Mouse (Mus musculus) limb, embryonic 13.5 days (tissue): ENCODE measurements at regions not wholly inside any gene's neighbourhood (a gene's known extent, or its start where the extent isn't known, plus 50 kb on each side); places are given as distances from the start of the nearest gene placed in this dataset.

Experiments
- ATAC-seq: fragments of 200-750 bp; cut with Nextera tagmentation; 2 replicates; pipeline ENCODE4 v1.8.0; 2017; ENCODE audit warnings: low read depth, moderate number of reproducible peaks, moderate TSS enrichment; ENCODE audit not compliant: low FRiP score
- H3K27ac ChIP-seq: fragments of 300-500 bp; sonication (generic); 2 replicates; pipeline ENCODE4 v1.5.1; 2015; ENCODE audit warnings: inconsistent platforms, mild to moderate bottlenecking, moderate library complexity
- H3K27me3 ChIP-seq: fragments of 300-500 bp; sonication (generic); 2 replicates; pipeline ENCODE4 v1.6.1; 2015; ENCODE audit warnings: mild to moderate bottlenecking, inconsistent platforms
- H3K36me3 ChIP-seq: fragments of 300-500 bp; sonication (generic); 2 replicates; pipeline ENCODE4 v1.6.1; 2015; ENCODE audit warnings: inconsistent platforms, mild to moderate bottlenecking, moderate library complexity
- H3K4me1 ChIP-seq: fragments of 300-500 bp; sonication (generic); 2 replicates; pipeline ENCODE4 v1.6.1; 2015; ENCODE audit warnings: inconsistent platforms
- H3K4me2 ChIP-seq: fragments of 300-500 bp; sonication (generic); replicated peaks from 2 replicates; pipeline ENCODE4 v1.6.1; 2015; ENCODE audit warnings: inconsistent platforms, mild to moderate bottlenecking, moderate library complexity
- H3K4me3 ChIP-seq: fragments of 300-500 bp; sonication (generic); 2 replicates; pipeline ENCODE4 v1.5.1; 2015; ENCODE audit warnings: moderate library complexity, mild to moderate bottlenecking, inconsistent platforms
- H3K9ac ChIP-seq: fragments of 300-500 bp; sonication (generic); 2 replicates; pipeline ENCODE4 v1.6.1; 2015; ENCODE audit warnings: mild to moderate bottlenecking, inconsistent platforms
- H3K9me3 ChIP-seq: fragments of 300-500 bp; sonication (generic); 2 replicates; pipeline ENCODE4 v1.6.1; 2016; ENCODE audit warnings: inconsistent platforms
- WGBS: fragments of 180-500 bp; shearing (Covaris S2); methylation state at CpG from one replicate; pipeline ENCODE4 v1.1.7; 2015; 5-methylcytosine and 5-hydroxymethylcytosine counted together

GRCm38 (mm10) chr14:105773674-105774073 is 122.9 kb downstream of the Spry2 start:
- no peak for ATAC-seq
- Histone ChIP-seq H3K4me3 (no peak overlapping the region), H3K9ac (no peak overlapping the region), H3K27ac (no peak overlapping the region), H3K27me3 (no peaks in the 10 kb centered on the region), H3K9me3 (no peaks in the 10 kb centered on the region), H3K4me1 (no peaks in the 10 kb centered on the region), H3K4me2 (no peak overlapping the region), H3K36me3 (no peaks in the 10 kb centered on the region)
- WGBS, result 92% methylated on average over 12 of the region's 12 CpGs

- Histone ChIP-seq H3K4me1 (no peaks in the 10 kb centered on the region), H3K27me3 (no peaks in the 10 kb centered on the region), H3K36me3 (no peaks in the 10 kb centered on the region), H3K4me3 (no peak overlapping the region), H3K9me3 (no peaks in the 10 kb centered on the region), H3K27ac (no peak overlapping the region), H3K4me2 (no peak overlapping the region), H3K9ac (no peak overlapping the region)
- WGBS, result 64% methylated on average over 4 of the region's 4 CpGs
- no peak for ATAC-seq
These were observed 129.5 kb downstream of the Spry2 start for GRCm38 (mm10) chr14:105767100-105767499.

GRCm38 (mm10) chr14:105752509-105753375 is 143.9 kb downstream of the Spry2 start:
- Histone ChIP-seq H3K27ac (no peak overlapping the region), H3K4me3 (no peak overlapping the region), H3K9ac (no peak overlapping the region), H3K4me1 (no peaks in the 10 kb centered on the region), H3K27me3 (no peaks in the 10 kb centered on the region), H3K4me2 (no peak overlapping the region), H3K9me3 (0 out of 2 replicates have a peak, but pooled peaks cover 3% of the 10 kb centered on the region), H3K36me3 (no peaks in the 10 kb centered on the region)
- ATAC-seq, result peak; percentile 51; the same call in 1 of the 2 replicates
- 50% methylated on average over 4 of the region's 4 CpGs for WGBS

- 0 out of 2 replicates have a peak, but pooled peaks cover 3% of the 10 kb centered on the region for H3K9me3 ChIP-seq
- WGBS, result 95% methylated on average over 7 of the region's 7 CpGs
- no peak for ATAC-seq
These were observed 144.9 kb downstream of the Spry2 start for GRCm38 (mm10) chr14:105751762-105752161.

DNA sequence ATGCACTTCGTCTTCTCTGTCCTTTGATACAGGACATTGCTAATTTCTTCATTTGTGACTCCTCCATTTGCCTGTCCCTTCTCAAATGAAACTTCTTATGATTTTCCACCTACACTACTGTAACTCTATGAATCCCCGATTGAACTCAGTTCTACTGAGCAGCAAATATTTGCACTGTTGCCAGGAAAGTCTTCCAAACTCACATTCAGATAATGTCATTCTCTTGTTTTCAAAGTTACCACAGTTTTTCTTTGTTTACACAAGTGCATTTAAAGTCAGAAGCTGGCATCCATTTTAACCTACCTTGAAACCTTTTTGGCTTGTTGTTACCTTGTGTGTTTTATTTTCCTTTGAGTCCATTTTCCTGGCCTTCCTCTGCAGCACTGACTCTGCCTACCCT is 152.0 kb downstream of the Spry2 start:
- no peak overlapping the region for H3K4me3 ChIP-seq
- no peak overlapping the region for H3K4me2 ChIP-seq
- peaks cover 15% of the 10 kb centered on the region for H3K4me1 ChIP-seq
- ATAC-seq, result no peak
- 79% methylated on average over 2 of the region's 2 CpGs for WGBS
- H3K9me3 ChIP-seq, result no peaks in the 10 kb centered on the region
- H3K36me3 ChIP-seq, result no peaks in the 10 kb centered on the region
- H3K9ac ChIP-seq, result no peak overlapping the region
- H3K27me3 ChIP-seq, result no peaks in the 10 kb centered on the region
- H3K27ac ChIP-seq, result no peak overlapping the region

More at GRCm38 (mm10) chr14:105751762-105752161, 144.9 kb downstream of the Spry2 start:
- H3K4me2 ChIP-seq, result no peak overlapping the region
- H3K27me3 ChIP-seq, result no peaks in the 10 kb centered on the region
- H3K4me1 ChIP-seq, result no peaks in the 10 kb centered on the region
- no peak overlapping the region for H3K27ac ChIP-seq
- no peaks in the 10 kb centered on the region for H3K36me3 ChIP-seq
- no peak overlapping the region for H3K9ac ChIP-seq
- H3K4me3 ChIP-seq, result no peak overlapping the region

GRCm38 (mm10) chr14:105744125-105744524 is 152.5 kb downstream of the Spry2 start:
- Histone ChIP-seq H3K4me2 (no peak overlapping the region), H3K4me3 (no peak overlapping the region), H3K4me1 (peaks cover 15% of the 10 kb centered on the region), H3K27ac (no peak overlapping the region), H3K9ac (no peak overlapping the region), H3K27me3 (no peaks in the 10 kb centered on the region), H3K36me3 (no peaks in the 10 kb centered on the region), H3K9me3 (no peaks in the 10 kb centered on the region)
- ATAC-seq, result no peak; the same call in 1 of the 2 replicates
- WGBS, result 54% methylated on average over 3 of the region's 3 CpGs

GRCm38 (mm10) chr14:105740889-105741288 is 155.7 kb downstream of the Spry2 start:
- Histone ChIP-seq H3K4me3 (no peak overlapping the region), H3K4me2 (no peak overlapping the region), H3K36me3 (no peaks in the 10 kb centered on the region), H3K9me3 (no peaks in the 10 kb centered on the region), H3K9ac (no peak overlapping the region), H3K27me3 (no peaks in the 10 kb centered on the region), H3K27ac (no peak overlapping the region), H3K4me1 (peaks cover 23% of the 10 kb centered on the region)
- 58% methylated on average over 11 of the region's 11 CpGs for WGBS
- ATAC-seq, result peak; percentile 62; the same call in 1 of the 2 replicates

GRCm38 (mm10) chr14:105738568-105738967 is 158.1 kb downstream of the Spry2 start:
- H3K4me3 ChIP-seq, result no peak overlapping the region
- 69% methylated on average over 5 of the region's 5 CpGs for WGBS
- H3K27ac ChIP-seq, result no peak overlapping the region
- peaks cover 36% of the 10 kb centered on the region for H3K4me1 ChIP-seq
- H3K4me2 ChIP-seq, result no peak overlapping the region
- no peaks in the 10 kb centered on the region for H3K36me3 ChIP-seq
- no peaks in the 10 kb centered on the region for H3K9me3 ChIP-seq
- no peak for ATAC-seq
- H3K9ac ChIP-seq, result no peak overlapping the region
- H3K27me3 ChIP-seq, result no peaks in the 10 kb centered on the region

DNA sequence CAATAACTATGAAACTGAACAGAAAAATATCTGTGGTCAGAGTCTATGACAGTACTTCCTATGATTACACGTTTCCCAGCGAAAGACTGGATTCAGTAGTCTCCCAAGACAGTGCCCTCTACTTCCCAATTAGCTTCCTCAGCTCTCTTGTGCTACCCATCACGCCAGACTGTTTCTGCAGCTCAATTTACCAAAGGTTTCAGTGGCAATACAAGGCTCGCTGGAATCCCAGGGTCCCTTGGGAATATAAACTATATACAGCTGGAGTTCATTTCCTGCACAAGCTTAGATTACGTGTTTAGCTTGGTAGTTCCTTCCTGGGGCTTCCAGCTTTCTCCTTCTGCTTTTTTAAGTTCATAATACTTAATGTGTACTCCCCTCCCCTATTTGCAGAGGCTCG is 160.3 kb downstream of the Spry2 start:
- ATAC-seq, result no peak
- Histone ChIP-seq H3K4me2 (peak overlapping the region; percentile 37; the same call in 1 of the 2 replicates), H3K9me3 (no peaks in the 10 kb centered on the region), H3K27me3 (no peaks in the 10 kb centered on the region), H3K36me3 (no peaks in the 10 kb centered on the region), H3K9ac (no peak overlapping the region), H3K4me3 (no peak overlapping the region), H3K4me1 (peaks cover 48% of the 10 kb centered on the region), H3K27ac (no peak overlapping the region)
- WGBS, result 9% methylated on average over 6 of the region's 6 CpGs

DNA sequence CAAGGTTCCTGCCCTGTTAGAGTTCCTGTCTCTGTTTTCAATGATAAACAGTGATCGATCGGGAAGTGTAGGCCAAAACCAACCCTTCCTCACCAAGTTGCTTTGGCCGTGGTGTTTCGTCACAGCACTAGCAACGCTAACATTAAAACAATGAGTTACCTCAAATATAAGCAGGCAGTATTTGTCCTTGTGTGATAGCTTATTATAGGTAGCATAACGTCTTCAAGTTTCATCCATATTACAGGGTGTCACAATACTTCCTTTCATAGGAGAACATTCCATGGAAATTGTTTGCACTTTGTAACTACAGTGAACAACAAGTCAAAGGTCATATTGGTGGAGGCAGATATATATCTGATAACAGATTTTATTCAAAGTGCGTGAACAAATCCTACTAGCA is 162.3 kb downstream of the Spry2 start:
- Histone ChIP-seq H3K4me2 (no peak overlapping the region), H3K4me3 (no peak overlapping the region), H3K27ac (no peak overlapping the region), H3K36me3 (no peaks in the 10 kb centered on the region), H3K27me3 (no peaks in the 10 kb centered on the region), H3K9me3 (no peaks in the 10 kb centered on the region), H3K9ac (no peak overlapping the region), H3K4me1 (peaks cover 50% of the 10 kb centered on the region)
- ATAC-seq, result no peak
- WGBS, result 86% methylated on average over 7 of the region's 7 CpGs

- Histone ChIP-seq H3K4me3 (peak overlapping the region; percentile 40), H3K27ac (peak overlapping the region; percentile 84), H3K36me3 (no peaks in the 10 kb centered on the region), H3K27me3 (no peaks in the 10 kb centered on the region), H3K4me2 (peak overlapping the region; percentile 73), H3K9ac (peak overlapping the region; percentile 60; the same call in 1 of the 2 replicates), H3K9me3 (no peaks in the 10 kb centered on the region), H3K4me1 (peaks cover 50% of the 10 kb centered on the region)
- WGBS, result 2% methylated on average over 12 of the region's 12 CpGs
- peak; percentile 49 for ATAC-seq
These were observed 163.4 kb downstream of the Spry2 start for GRCm38 (mm10) chr14:105733013-105733728.
